Mouse (Mus musculus) common myeloid progenitor, adult 5-6 weeks (primary cell): ENCODE results near the gene Ccnt2. TPM values are rescaled to one million over a fixed set of nuclear protein-coding genes. Genes with fewer than 3 reads are reported as not detected.

Experiments used
- total RNA-seq: library from RNA; stranded (forward); fragments of 200-1000, 187-1606 nt; gene quantifications from 2 replicates; pipeline ENCODE4 v1.2.3, GENCODE M21; 2017

Ccnt2 gene
- total RNA-seq, 1 experiment from 2014 or later = 45.8 TPM

Other genes with a start within 250 kb of the Ccnt2 start
- 0.59 TPM in 1 of 2 replicates, not detected in the other for gene Tmem163, start 94.6 kb upstream of the Ccnt2 start, total RNA-seq
- gene Acmsd, start 44.8 kb upstream of the Ccnt2 start, total RNA-seq = 2.0 and 2.9 TPM in 2 replicates
- 0.34 and 0.96 TPM in 2 replicates for gene Map3k19, start 80.9 kb downstream of the Ccnt2 start, total RNA-seq
- gene Rab3gap1, start 94.6 kb downstream of the Ccnt2 start, total RNA-seq = 42.2 and 48.1 TPM in 2 replicates